Mouse (Mus musculus): ENCODE results near the gene Pfpl.

DNA sequence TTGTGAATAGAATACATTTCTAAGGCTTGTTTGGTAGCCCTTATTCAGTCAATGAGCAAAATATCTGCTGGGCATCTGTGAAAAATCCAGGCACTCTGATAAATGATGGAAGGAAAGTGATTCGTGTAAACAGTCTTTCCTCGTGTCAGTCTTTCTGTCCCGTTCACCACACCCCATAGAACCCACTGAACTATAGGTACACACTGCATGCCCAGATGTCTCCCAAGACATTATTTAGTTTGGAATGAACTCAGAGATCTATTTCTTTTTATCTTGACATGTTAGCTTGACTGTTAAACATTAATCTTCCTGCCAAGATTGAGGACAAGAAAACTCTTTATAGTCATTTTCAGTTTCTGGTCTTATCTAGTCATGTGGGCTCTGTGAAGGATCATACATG lies 9.4 kb upstream of the Pfpl start:
- TF ChIP-seq POLR2A (IDR thresholded peaks at IDR 0.05; ENCODE audit: low read depth, low read length) (no peak), CTCF (IDR thresholded peaks at IDR 0.05; ENCODE audit: extremely low read depth, insufficient read depth, insufficient read length, insufficient replicate concordance) (no peak)

Measured in spleen, adult 2 months (tissue).